Mouse (Mus musculus): ENCODE data around the gene Tars.

GRCm38 (mm10) chr15:11399356-11400067 lies at the start of gene Tars:
- TF ChIP-seq HCFC1 (IDR thresholded peaks at IDR 0.05; ENCODE audit: borderline replicate concordance, insufficient read depth, low read length) (no peak), ZNF384 (IDR thresholded peaks at IDR 0.05; ENCODE audit: low read depth, low read length) (no peak), MAFK (IDR thresholded peaks at IDR 0.05; ENCODE audit: insufficient read depth, low read depth, low read length) (peak; percentile 61), ZC3H11A (IDR thresholded peaks at IDR 0.05; ENCODE audit: borderline replicate concordance, low read depth, low read length) (no peak), CHD2 (IDR thresholded peaks at IDR 0.05; ENCODE audit: low read depth, low read length) (peak; percentile 63)
